Mouse (Mus musculus): ENCODE results near the gene Eomes. TPM values are rescaled to one million over a fixed set of nuclear protein-coding genes. Genes with fewer than 3 reads are reported as not detected.
A peak's percentile ranks its signal among the peaks of the same experiment; 100 is the strongest.

Eomes gene
- polyA plus RNA-seq, 1 experiment, result 0.09 TPM

- Histone ChIP-seq H3K27me3 (ENCODE audit: control insufficient read depth, insufficient read depth, low read length) (no peaks in the 10 kb centered on the region; the same call in 1 of the 2 replicates), H3K4me1 (ENCODE audit: control insufficient read depth, insufficient read depth, low read length) (peaks cover 16% of the 10 kb centered on the region), H3K4me3 (ENCODE audit: control insufficient read depth, low read depth, low read length) (no peak overlapping the region; the same call in 1 of the 2 replicates), H3K27ac (ENCODE audit: control insufficient read depth, insufficient read depth, low read depth, low read length) (no peak overlapping the region), H3K36me3 (ENCODE audit: control insufficient read depth, insufficient read depth, low read length) (no peaks in the 10 kb centered on the region)
- TF ChIP-seq POLR2A (IDR thresholded peaks at IDR 0.05; ENCODE audit: control insufficient read depth, low read depth, low read length) (no peak), CTCF (IDR thresholded peaks at IDR 0.05; ENCODE audit: control insufficient read depth, insufficient read depth, insufficient replicate concordance, low read depth, low read length) (no peak)
Observed at GRCm38 (mm10) chr9:118487636-118488035, 9.6 kb downstream of the Eomes start.

- Histone ChIP-seq H3K4me1 (ENCODE audit: control insufficient read depth, insufficient read depth, low read length) (peaks cover 14% of the 10 kb centered on the region), H3K27me3 (ENCODE audit: control insufficient read depth, insufficient read depth, low read length) (no peaks in the 10 kb centered on the region; the same call in 1 of the 2 replicates), H3K27ac (ENCODE audit: control insufficient read depth, insufficient read depth, low read depth, low read length) (no peak overlapping the region), H3K4me3 (ENCODE audit: control insufficient read depth, low read depth, low read length) (peak overlapping the region; percentile 11; the same call in 1 of the 2 replicates), H3K36me3 (ENCODE audit: control insufficient read depth, insufficient read depth, low read length) (no peaks in the 10 kb centered on the region)
- TF ChIP-seq POLR2A (IDR thresholded peaks at IDR 0.05; ENCODE audit: control insufficient read depth, low read depth, low read length) (no peak), CTCF (IDR thresholded peaks at IDR 0.05; ENCODE audit: control insufficient read depth, insufficient read depth, insufficient replicate concordance, low read depth, low read length) (no peak)
Observed at GRCm38 (mm10) chr9:118488138-118488895, 10.3 kb downstream of the Eomes start.

GRCm38 (mm10) chr9:118488896-118489578, 11.0 kb downstream of the Eomes start:
- Histone ChIP-seq H3K4me3 (ENCODE audit: control insufficient read depth, low read depth, low read length) (no peak overlapping the region), H3K27ac (ENCODE audit: control insufficient read depth, insufficient read depth, low read depth, low read length) (no peak overlapping the region), H3K27me3 (ENCODE audit: control insufficient read depth, insufficient read depth, low read length) (no peaks in the 10 kb centered on the region; the same call in 1 of the 2 replicates), H3K36me3 (ENCODE audit: control insufficient read depth, insufficient read depth, low read length) (no peaks in the 10 kb centered on the region), H3K4me1 (ENCODE audit: control insufficient read depth, insufficient read depth, low read length) (peaks cover 14% of the 10 kb centered on the region)
- no peak for TF ChIP-seq POLR2A (IDR thresholded peaks at IDR 0.05; ENCODE audit: control insufficient read depth, low read depth, low read length)

GRCm38 (mm10) chr9:118489579-118490019, 11.6 kb downstream of the Eomes start:
- Histone ChIP-seq H3K27ac (ENCODE audit: control insufficient read depth, insufficient read depth, low read depth, low read length) (no peak overlapping the region), H3K4me1 (ENCODE audit: control insufficient read depth, insufficient read depth, low read length) (peaks cover 14% of the 10 kb centered on the region), H3K36me3 (ENCODE audit: control insufficient read depth, insufficient read depth, low read length) (no peaks in the 10 kb centered on the region), H3K27me3 (ENCODE audit: control insufficient read depth, insufficient read depth, low read length) (no peaks in the 10 kb centered on the region; the same call in 1 of the 2 replicates), H3K4me3 (ENCODE audit: control insufficient read depth, low read depth, low read length) (no peak overlapping the region)
- TF ChIP-seq CTCF (IDR thresholded peaks at IDR 0.05; ENCODE audit: control insufficient read depth, insufficient read depth, insufficient replicate concordance, low read depth, low read length) (peak; percentile 64; the same call in 1 of the 2 replicates), POLR2A (IDR thresholded peaks at IDR 0.05; ENCODE audit: control insufficient read depth, low read depth, low read length) (no peak)

- H3K27me3 ChIP-seq (ENCODE audit: control insufficient read depth, insufficient read depth, low read length), result no peaks in the 10 kb centered on the region; the same call in 1 of the 2 replicates
- no peak for TF ChIP-seq CTCF (IDR thresholded peaks at IDR 0.05; ENCODE audit: control insufficient read depth, insufficient read depth, insufficient replicate concordance, low read depth, low read length)
- TF ChIP-seq POLR2A (IDR thresholded peaks at IDR 0.05; ENCODE audit: control insufficient read depth, low read depth, low read length), result no peak
- peaks cover 14% of the 10 kb centered on the region for H3K4me1 ChIP-seq (ENCODE audit: control insufficient read depth, insufficient read depth, low read length)
- H3K36me3 ChIP-seq (ENCODE audit: control insufficient read depth, insufficient read depth, low read length), result no peaks in the 10 kb centered on the region
- no peak overlapping the region for H3K27ac ChIP-seq (ENCODE audit: control insufficient read depth, insufficient read depth, low read depth, low read length)
- no peak overlapping the region for H3K4me3 ChIP-seq (ENCODE audit: control insufficient read depth, low read depth, low read length)
Observed at GRCm38 (mm10) chr9:118491195-118491594, 13.2 kb downstream of the Eomes start.

GRCm38 (mm10) chr9:118492932-118493698, 15.1 kb downstream of the Eomes start:
- TF ChIP-seq POLR2A (IDR thresholded peaks at IDR 0.05; ENCODE audit: control insufficient read depth, low read depth, low read length), result no peak
- TF ChIP-seq CTCF (IDR thresholded peaks at IDR 0.05; ENCODE audit: control insufficient read depth, insufficient read depth, insufficient replicate concordance, low read depth, low read length), result no peak
- no peak overlapping the region for H3K4me3 ChIP-seq (ENCODE audit: control insufficient read depth, low read depth, low read length)

GRCm38 (mm10) chr9:118494106-118494505, 16.1 kb downstream of the Eomes start:
- Histone ChIP-seq H3K36me3 (ENCODE audit: control insufficient read depth, insufficient read depth, low read length) (no peaks in the 10 kb centered on the region), H3K4me3 (ENCODE audit: control insufficient read depth, low read depth, low read length) (no peak overlapping the region), H3K4me1 (ENCODE audit: control insufficient read depth, insufficient read depth, low read length) (no peaks in the 10 kb centered on the region; the same call in 1 of the 2 replicates), H3K27ac (ENCODE audit: control insufficient read depth, insufficient read depth, low read depth, low read length) (no peak overlapping the region), H3K27me3 (ENCODE audit: control insufficient read depth, insufficient read depth, low read length) (no peaks in the 10 kb centered on the region)
- TF ChIP-seq POLR2A (IDR thresholded peaks at IDR 0.05; ENCODE audit: control insufficient read depth, low read depth, low read length) (no peak), CTCF (IDR thresholded peaks at IDR 0.05; ENCODE audit: control insufficient read depth, insufficient read depth, insufficient replicate concordance, low read depth, low read length) (peak; percentile 71; the same call in 1 of the 2 replicates)

More at GRCm38 (mm10) chr9:118492932-118493698, 15.1 kb downstream of the Eomes start:
- H3K4me1 ChIP-seq (ENCODE audit: control insufficient read depth, insufficient read depth, low read length), result peaks cover 2% of the 10 kb centered on the region
- no peaks in the 10 kb centered on the region for H3K36me3 ChIP-seq (ENCODE audit: control insufficient read depth, insufficient read depth, low read length)
- no peak overlapping the region for H3K27ac ChIP-seq (ENCODE audit: control insufficient read depth, insufficient read depth, low read depth, low read length)
- no peaks in the 10 kb centered on the region; the same call in 1 of the 2 replicates for H3K27me3 ChIP-seq (ENCODE audit: control insufficient read depth, insufficient read depth, low read length)
